Mouse (Mus musculus): ENCODE data around the gene Gm525. TPM values are rescaled to one million over a fixed set of nuclear protein-coding genes. Genes with fewer than 3 reads are reported as not detected.
"Not testable (repeated sequence)": the region's sequence is repeated elsewhere in the genome, so short reads cannot be mapped to it uniquely, and the experiment has no call there.

The Gm525 gene
- polyA plus RNA-seq, 1 experiment from 2014 or later = not detected

DNA sequence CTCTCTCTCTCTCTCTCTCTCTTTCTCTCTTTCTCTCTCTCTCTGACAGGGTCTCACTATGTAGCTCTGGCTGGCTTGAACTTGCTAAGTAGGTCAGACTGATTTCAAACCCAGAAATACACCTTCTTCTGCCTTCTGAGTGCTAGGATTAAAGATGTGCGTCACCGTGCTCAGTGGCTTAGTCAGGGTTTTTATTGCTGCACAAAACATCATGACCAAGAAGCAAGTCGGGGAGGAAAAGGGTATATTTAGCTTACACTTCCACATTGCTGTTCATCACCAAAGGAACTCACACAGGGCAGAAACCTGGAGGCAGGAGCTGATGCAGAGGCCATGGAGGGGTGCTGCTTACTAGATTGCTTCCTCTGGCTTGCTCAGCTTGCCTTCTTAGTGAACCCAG lies 9.1 kb downstream of the Gm525 start:
- not testable (repeated sequence) for DNase-seq (ENCODE audit: low spot score); H3K36me3 ChIP-seq; H3K4me3 ChIP-seq; H3K27me3 ChIP-seq (ENCODE audit: low read depth, poor library complexity, severe bottlenecking); H3K9me3 ChIP-seq (replicated peaks); H3K27ac ChIP-seq (replicated peaks); H3K4me1 ChIP-seq
- WGBS = 86% methylated on average over 3 of the region's 3 CpGs

DNA sequence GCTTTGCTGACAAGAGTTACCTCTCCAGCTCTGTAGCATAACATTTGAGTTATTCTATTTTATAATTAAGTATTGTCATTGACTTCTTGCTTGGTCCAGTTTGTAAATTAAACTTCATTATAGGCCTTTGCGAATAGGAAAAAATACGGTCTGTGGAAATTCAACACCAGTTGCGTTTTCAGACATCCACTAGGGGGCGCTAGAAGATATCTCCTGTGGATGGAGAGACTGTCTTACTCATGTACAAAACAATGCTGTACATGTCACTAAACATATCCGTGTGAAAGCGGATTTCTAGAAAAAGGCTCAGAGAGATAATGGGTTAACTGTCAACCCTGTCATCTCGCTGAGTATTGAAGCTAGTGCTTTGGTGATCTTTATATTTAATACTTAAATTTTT lies 11.0 kb downstream of the Gm525 start:
- Histone ChIP-seq H3K4me1 (no peaks in the 10 kb centered on the region), H3K9me3 (replicated peaks) (peaks cover 5% of the 10 kb centered on the region; the same call in 1 of the 2 replicates), H3K36me3 (no peaks in the 10 kb centered on the region), H3K27ac (replicated peaks) (no peak overlapping the region), H3K4me3 (no peak overlapping the region), H3K27me3 (ENCODE audit: low read depth, poor library complexity, severe bottlenecking) (no peaks in the 10 kb centered on the region)
- DNase-seq (ENCODE audit: low spot score) = no peak
- 49% methylated on average over 7 of the region's 7 CpGs for WGBS

DNA sequence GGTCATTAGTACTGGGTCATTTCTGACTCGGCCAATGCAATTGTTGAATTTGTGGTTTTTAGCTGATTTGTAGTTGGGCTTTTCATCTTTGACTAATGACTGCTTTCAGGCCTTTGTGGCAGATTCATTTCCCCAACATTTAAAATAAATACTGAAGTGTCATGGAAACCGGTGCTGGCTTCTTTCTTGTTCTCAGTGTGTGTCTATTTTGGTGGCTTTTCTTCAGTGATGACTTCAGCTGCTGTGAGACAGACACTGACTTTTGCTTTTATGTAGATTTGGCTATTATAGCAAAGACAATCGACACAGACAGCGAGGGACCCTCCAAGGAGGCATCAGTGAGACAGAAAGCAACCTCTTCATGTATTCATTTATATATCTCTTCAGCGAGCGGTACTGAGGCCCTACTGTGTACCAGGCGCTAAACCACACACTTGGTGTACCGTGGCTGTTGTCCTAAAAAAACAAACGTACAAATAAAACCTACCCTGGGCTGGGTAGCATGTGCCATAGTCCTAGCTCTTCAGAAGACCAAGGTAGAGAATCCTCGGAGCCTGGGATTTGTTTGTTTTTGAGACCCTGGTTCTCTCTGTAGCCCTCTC lies 12.7 kb downstream of the Gm525 start:
- Histone ChIP-seq H3K4me1 (no peaks in the 10 kb centered on the region), H3K27me3 (ENCODE audit: low read depth, poor library complexity, severe bottlenecking) (no peaks in the 10 kb centered on the region), H3K4me3 (no peak overlapping the region), H3K36me3 (no peaks in the 10 kb centered on the region), H3K27ac (replicated peaks) (no peak overlapping the region), H3K9me3 (replicated peaks) (peaks cover 5% of the 10 kb centered on the region; the same call in 1 of the 2 replicates)
- WGBS = 84% methylated on average over 10 of the region's 10 CpGs
- DNase-seq (ENCODE audit: low spot score) = no peak

DNA sequence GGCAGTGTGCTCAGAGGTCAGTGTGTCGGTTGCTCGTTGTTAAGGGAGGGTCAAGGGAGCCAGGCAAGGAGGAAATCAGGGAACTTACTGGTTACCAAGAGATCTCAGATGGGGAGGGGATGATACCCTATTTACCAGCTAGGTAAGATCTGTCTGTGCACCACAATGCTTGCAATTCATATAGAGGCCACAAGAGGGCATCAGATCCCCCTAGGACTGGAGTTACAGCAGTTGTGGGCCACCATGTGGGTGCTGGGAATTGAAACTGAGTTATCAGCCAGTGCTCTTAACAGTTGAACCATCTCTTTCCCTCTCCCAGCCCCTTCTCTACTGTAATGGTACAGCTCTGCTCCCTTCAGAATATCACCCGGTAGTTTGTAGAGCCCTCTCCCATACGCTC lies 15.1 kb downstream of the Gm525 start:
- H3K4me3 ChIP-seq = no peak overlapping the region
- no peaks in the 10 kb centered on the region for H3K36me3 ChIP-seq
- WGBS = 91% methylated on average over 4 of the region's 4 CpGs
- H3K27me3 ChIP-seq (ENCODE audit: low read depth, poor library complexity, severe bottlenecking) = no peaks in the 10 kb centered on the region
- H3K9me3 ChIP-seq (replicated peaks) = peaks cover 5% of the 10 kb centered on the region; the same call in 1 of the 2 replicates
- H3K27ac ChIP-seq (replicated peaks) = no peak overlapping the region
- H3K4me1 ChIP-seq = no peaks in the 10 kb centered on the region
- DNase-seq (ENCODE audit: low spot score) = no peak

- not testable (repeated sequence) for H3K4me1 ChIP-seq; H3K27me3 ChIP-seq (ENCODE audit: low read depth, poor library complexity, severe bottlenecking); H3K36me3 ChIP-seq; H3K9me3 ChIP-seq (replicated peaks); DNase-seq (ENCODE audit: low spot score); H3K4me3 ChIP-seq; H3K27ac ChIP-seq (replicated peaks)
- 93% methylated on average over 6 of the region's 7 CpGs for WGBS
Observed at GRCm38 (mm10) chr11:89090359-89090758, 16.7 kb downstream of the Gm525 start.

DNA sequence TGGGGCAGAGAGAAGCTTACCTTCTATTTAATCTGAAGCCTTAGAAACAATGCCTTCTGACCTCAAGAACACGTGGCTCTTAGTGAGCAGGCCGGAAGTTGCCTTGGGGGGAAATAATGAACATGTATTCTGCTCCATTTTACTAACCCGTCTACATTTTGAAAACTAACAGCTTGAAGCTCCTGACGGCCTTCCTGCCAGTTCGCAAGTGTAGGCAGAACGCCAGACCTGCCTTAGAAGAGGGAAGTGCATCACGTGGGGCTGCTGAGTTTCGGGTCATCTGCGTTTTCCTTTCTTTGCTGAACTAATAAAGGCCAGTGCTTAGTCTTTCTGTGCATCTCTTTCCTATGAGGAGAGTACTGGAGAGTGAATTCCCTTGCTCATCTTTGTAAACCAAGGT lies 19.1 kb downstream of the Gm525 start:
- no peaks in the 10 kb centered on the region for H3K36me3 ChIP-seq
- no peaks in the 10 kb centered on the region for H3K27me3 ChIP-seq (ENCODE audit: low read depth, poor library complexity, severe bottlenecking)
- no peak for DNase-seq (ENCODE audit: low spot score)
- 85% methylated on average over 9 of the region's 9 CpGs for WGBS
- peaks cover 5% of the 10 kb centered on the region; the same call in 1 of the 2 replicates for H3K9me3 ChIP-seq (replicated peaks)
- no peak overlapping the region for H3K27ac ChIP-seq (replicated peaks)
- no peak overlapping the region for H3K4me3 ChIP-seq
- no peaks in the 10 kb centered on the region for H3K4me1 ChIP-seq

- Histone ChIP-seq H3K27me3 (ENCODE audit: low read depth, poor library complexity, severe bottlenecking) (no peaks in the 10 kb centered on the region), H3K4me3 (no peak overlapping the region), H3K4me1 (peaks cover under 1% of the 10 kb centered on the region; the same call in 1 of the 2 replicates), H3K9me3 (replicated peaks) (no peaks in the 10 kb centered on the region), H3K36me3 (no peaks in the 10 kb centered on the region), H3K27ac (replicated peaks) (no peak overlapping the region)
- no peak for DNase-seq (ENCODE audit: low spot score)
- 81% methylated on average over 3 of the region's 3 CpGs for WGBS
Observed at GRCm38 (mm10) chr11:89095306-89095705, 21.7 kb downstream of the Gm525 start.

DNA sequence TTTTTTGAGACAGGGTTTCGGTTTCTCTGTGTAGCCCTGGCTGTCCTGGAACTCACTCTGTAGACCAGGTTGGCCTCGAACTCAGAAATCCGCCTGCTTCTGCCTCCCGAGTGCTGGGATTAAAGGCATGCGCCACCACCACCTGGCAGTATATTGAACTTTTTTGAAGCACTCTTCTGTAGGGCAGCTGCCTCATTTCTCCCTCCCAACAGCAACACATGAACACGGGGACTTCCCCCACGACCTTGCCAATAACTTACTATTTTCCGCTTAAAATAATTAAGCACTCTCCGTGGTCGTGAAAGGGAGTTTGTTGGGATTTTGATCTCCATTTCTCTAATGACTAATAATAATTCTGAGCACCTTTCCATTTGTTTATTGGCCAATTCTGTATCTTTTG lies 23.7 kb downstream of the Gm525 start:
- H3K4me3 ChIP-seq; H3K4me1 ChIP-seq; H3K27ac ChIP-seq (replicated peaks); H3K9me3 ChIP-seq (replicated peaks); H3K36me3 ChIP-seq; DNase-seq (ENCODE audit: low spot score): not testable (repeated sequence)
- peaks cover 11% of the 10 kb centered on the region; the same call in 1 of the 2 replicates for H3K27me3 ChIP-seq (ENCODE audit: low read depth, poor library complexity, severe bottlenecking)
- WGBS = 91% methylated on average over 10 of the region's 10 CpGs

GRCm38 (mm10) chr11:89098083-89098835 lies 24.6 kb downstream of the Gm525 start:
- WGBS = 86% methylated on average over 17 of the region's 17 CpGs

GRCm38 (mm10) chr11:89098930-89099329 lies 25.3 kb downstream of the Gm525 start:
- H3K9me3 ChIP-seq (replicated peaks) = no peaks in the 10 kb centered on the region
- no peak overlapping the region for H3K4me3 ChIP-seq
- DNase-seq (ENCODE audit: low spot score) = no peak
- H3K27ac ChIP-seq (replicated peaks) = no peak overlapping the region
- WGBS = 87% methylated on average over 6 of the region's 6 CpGs
- H3K4me1 ChIP-seq = peaks cover 9% of the 10 kb centered on the region
- peaks cover 11% of the 10 kb centered on the region; the same call in 1 of the 2 replicates for H3K27me3 ChIP-seq (ENCODE audit: low read depth, poor library complexity, severe bottlenecking)
- no peaks in the 10 kb centered on the region for H3K36me3 ChIP-seq

More at GRCm38 (mm10) chr11:89098083-89098835, 24.6 kb downstream of the Gm525 start:
- Histone ChIP-seq H3K27ac (replicated peaks) (no peak overlapping the region), H3K4me3 (no peak overlapping the region), H3K27me3 (ENCODE audit: low read depth, poor library complexity, severe bottlenecking) (peaks cover 11% of the 10 kb centered on the region; the same call in 1 of the 2 replicates), H3K36me3 (no peaks in the 10 kb centered on the region), H3K4me1 (peaks cover 9% of the 10 kb centered on the region), H3K9me3 (replicated peaks) (no peaks in the 10 kb centered on the region)
- DNase-seq (ENCODE audit: low spot score) = no peak

DNA sequence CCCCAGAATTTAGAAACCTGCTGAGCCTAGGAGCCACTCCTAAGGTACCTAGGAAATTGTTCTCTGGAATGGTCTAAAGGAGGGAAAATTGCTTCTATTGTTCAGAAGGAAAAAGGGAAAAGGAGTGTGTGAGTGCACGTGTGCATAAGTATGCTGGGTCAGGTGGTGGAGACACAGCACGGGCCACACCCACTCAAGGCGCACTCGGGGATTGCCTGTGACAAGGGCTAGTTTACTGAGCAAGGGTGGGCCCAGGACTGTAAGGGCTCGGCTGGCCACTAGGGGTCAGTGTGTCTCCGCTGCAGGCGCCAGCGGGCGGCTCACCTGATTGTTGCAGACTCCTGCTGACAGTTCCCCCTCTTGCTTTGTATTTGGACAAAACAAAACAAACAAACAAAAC lies 26.8 kb downstream of the Gm525 start:
- Histone ChIP-seq H3K27me3 (ENCODE audit: low read depth, poor library complexity, severe bottlenecking) (peaks cover 11% of the 10 kb centered on the region; the same call in 1 of the 2 replicates), H3K4me3 (peak overlapping the region; percentile 28; the same call in 1 of the 2 replicates), H3K36me3 (no peaks in the 10 kb centered on the region), H3K9me3 (replicated peaks) (no peaks in the 10 kb centered on the region), H3K4me1 (peaks cover 9% of the 10 kb centered on the region), H3K27ac (replicated peaks) (no peak overlapping the region)
- DNase-seq (ENCODE audit: low spot score) = peak; percentile 83
- 2% methylated on average over 9 of the region's 9 CpGs for WGBS

GRCm38 (mm10) chr11:89100826-89101321 lies 27.2 kb downstream of the Gm525 start:
- no peak for DNase-seq (ENCODE audit: low spot score)
- 46% methylated on average over 17 of the region's 17 CpGs for WGBS
- no peaks in the 10 kb centered on the region for H3K9me3 ChIP-seq (replicated peaks)
- H3K4me3 ChIP-seq = peak overlapping the region; percentile 28; the same call in 1 of the 2 replicates
- no peak overlapping the region for H3K27ac ChIP-seq (replicated peaks)
- peaks cover 11% of the 10 kb centered on the region; the same call in 1 of the 2 replicates for H3K27me3 ChIP-seq (ENCODE audit: low read depth, poor library complexity, severe bottlenecking)
- peaks cover 9% of the 10 kb centered on the region for H3K4me1 ChIP-seq
- H3K36me3 ChIP-seq = no peaks in the 10 kb centered on the region

GRCm38 (mm10) chr11:89103166-89103565 lies 29.5 kb downstream of the Gm525 start:
- Histone ChIP-seq H3K4me3 (no peak overlapping the region), H3K4me1 (peaks cover 14% of the 10 kb centered on the region), H3K9me3 (replicated peaks) (no peaks in the 10 kb centered on the region), H3K27me3 (ENCODE audit: low read depth, poor library complexity, severe bottlenecking) (peaks cover 11% of the 10 kb centered on the region; the same call in 1 of the 2 replicates), H3K27ac (replicated peaks) (no peak overlapping the region), H3K36me3 (no peaks in the 10 kb centered on the region)
- DNase-seq (ENCODE audit: low spot score) = no peak
- 87% methylated on average over 14 of the region's 14 CpGs for WGBS
